ENCODE assay signal across 11 mouse cellular contexts in genomic region chr5:115522981-115523499, GRCm38 (mm10). TPM values are rescaled to one million over a fixed set of nuclear protein-coding genes. Genes with fewer than 3 reads are reported as not detected.
DNase-seq lines count a peak whose midpoint lies in the region; ATAC-seq and TF ChIP-seq lines count a peak whose summit lies in the region.
"Had no signal": no experiment of that assay in that cellular context is flagged by ENCODE, and none has a peak within 500 bp of the region (broad histone marks: within the 10 kb centered on the region; RNA-seq: fewer than 3 reads in every experiment).

No protein-coding gene starts in this region.

- peaks cover 83% of the 10 kb centered on the region for H3K4me1 ChIP-seq in heart, embryonic 10.5 days
- H3K4me1 ChIP-seq in lung, postnatal 0 days (ENCODE audit: insufficient read depth, low read depth, low read length) = peaks cover 38% of the 10 kb centered on the region
- peaks cover 39% of the 10 kb centered on the region for H3K4me1 ChIP-seq in stomach, embryonic 14.5 days (ENCODE audit: control insufficient read depth, insufficient read depth, low read length)
- H3K4me1 ChIP-seq in midbrain, embryonic 13.5 days (replicated peaks) = peaks cover 12% of the 10 kb centered on the region

- H3K4me2 ChIP-seq in lung, postnatal 0 days (replicated peaks; ENCODE audit: low read depth, low read length) = no peak overlapping the region
- no peak overlapping the region for H3K4me2 ChIP-seq in stomach, embryonic 14.5 days (replicated peaks; ENCODE audit: low read depth, low read length)
- no peak overlapping the region for H3K4me2 ChIP-seq in midbrain, embryonic 13.5 days (replicated peaks)
- H3K4me2 ChIP-seq: forebrain, embryonic 13.5 days had no signal

- H3K27ac ChIP-seq in heart, embryonic 10.5 days = peak overlapping the region; percentile 77
- peak overlapping the region; percentile 83 for H3K27ac ChIP-seq in lung, postnatal 0 days (ENCODE audit: low read length)
- peak overlapping the region; percentile 55; the same call in 1 of the 2 replicates for H3K27ac ChIP-seq in stomach, embryonic 14.5 days (ENCODE audit: low read length)
- no peak overlapping the region for H3K27ac ChIP-seq in midbrain, embryonic 13.5 days
- H3K27ac ChIP-seq: forebrain, embryonic 13.5 days had no signal

- peaks cover 10% of the 10 kb centered on the region; the same call in 1 of the 2 replicates for H3K36me3 ChIP-seq in heart, embryonic 10.5 days
- no peaks in the 10 kb centered on the region; the same call in 1 of the 2 replicates for H3K36me3 ChIP-seq in lung, postnatal 0 days (ENCODE audit: insufficient read depth, low read length)
- no peaks in the 10 kb centered on the region for H3K36me3 ChIP-seq in stomach, embryonic 14.5 days (ENCODE audit: control insufficient read depth, insufficient read depth, low read length)
- H3K36me3 ChIP-seq in midbrain, embryonic 13.5 days = no peaks in the 10 kb centered on the region

- no peaks in the 10 kb centered on the region for H3K9me3 ChIP-seq in heart, embryonic 10.5 days
- H3K9me3 ChIP-seq in lung, postnatal 0 days (ENCODE audit: low read length) = no peaks in the 10 kb centered on the region
- no peaks in the 10 kb centered on the region for H3K9me3 ChIP-seq in stomach, embryonic 14.5 days (ENCODE audit: control insufficient read depth, low read depth, low read length)
- no peaks in the 10 kb centered on the region for H3K9me3 ChIP-seq in midbrain, embryonic 13.5 days
- H3K9me3 ChIP-seq: forebrain, embryonic 13.5 days had no signal

- intact Hi-C loops in heart, postnatal 10 days (cut with DNase I) = no loop called here

- no peak for TF ChIP-seq CTCF in lung, postnatal 0 days (IDR thresholded peaks at IDR 0.05)

- ATAC-seq in lung, postnatal 0 days = no peak
- ATAC-seq in stomach, embryonic 14.5 days (ENCODE audit: insufficient number of reproducible peaks, insufficient read depth, low FRiP score, low read depth) = no peak
- no peak for ATAC-seq in midbrain, embryonic 13.5 days
- ATAC-seq: forebrain, embryonic 13.5 days had no signal

- no peaks in the 10 kb centered on the region for H3K27me3 ChIP-seq in heart, embryonic 10.5 days (ENCODE audit: insufficient read depth, poor library complexity, severe bottlenecking)
- no peaks in the 10 kb centered on the region for H3K27me3 ChIP-seq in lung, postnatal 0 days (replicated peaks; ENCODE audit: insufficient read depth, low read length)
- H3K27me3 ChIP-seq in stomach, embryonic 14.5 days (ENCODE audit: control insufficient read depth, insufficient read depth, low read length) = no peaks in the 10 kb centered on the region
- H3K27me3 ChIP-seq in midbrain, embryonic 13.5 days = no peaks in the 10 kb centered on the region
- H3K27me3 ChIP-seq: forebrain, embryonic 13.5 days had no signal

- WGBS in heart, embryonic 10.5 days = 66% methylated on average over 15 of the region's 15 CpGs
- WGBS in lung, postnatal 0 days = 71% methylated on average over 15 of the region's 15 CpGs
- WGBS in stomach, embryonic 14.5 days = 73% methylated on average over 15 of the region's 15 CpGs
- WGBS in midbrain, embryonic 13.5 days = 78% methylated on average over 15 of the region's 15 CpGs

- TF ChIP-seq EP300 in lung, postnatal 0 days (IDR thresholded peaks at IDR 0.05) = no peak

- no peak overlapping the region for H3K4me3 ChIP-seq in heart, embryonic 10.5 days
- H3K4me3 ChIP-seq in lung, postnatal 0 days (ENCODE audit: low read depth, low read length) = no peak overlapping the region
- no peak overlapping the region for H3K4me3 ChIP-seq in stomach, embryonic 14.5 days (ENCODE audit: low read depth, low read length)
- H3K4me3 ChIP-seq in midbrain, embryonic 13.5 days (replicated peaks) = no peak overlapping the region
- H3K4me3 ChIP-seq: forebrain, embryonic 13.5 days had no signal

- no peak overlapping the region for H3K9ac ChIP-seq in lung, postnatal 0 days (replicated peaks; ENCODE audit: low read depth)
- no peak overlapping the region for H3K9ac ChIP-seq in stomach, embryonic 14.5 days (replicated peaks; ENCODE audit: low read depth, low read length)
- H3K9ac ChIP-seq in midbrain, embryonic 13.5 days (replicated peaks) = no peak overlapping the region

- DNase-seq in heart, embryonic 10.5 days (ENCODE audit: low spot score) = no peak
- no peak for DNase-seq in heart, postnatal 10 days
- DNase-seq in lung, postnatal 0 days (ENCODE audit: low spot score) = no peak
- no peak for DNase-seq in lung, postnatal 4 days
- DNase-seq in kidney, postnatal 10 days = peak; percentile 56
- DNase-seq in cerebellum, postnatal 36 days = no peak
- DNase-seq: thymus, adult 18-20 months had no signal

RNA-seq across cellular contexts. Expression of gene Pxn, which starts 16.6 kb away (rescaled TPM):
- polyA plus RNA-seq in heart, embryonic 10.5 days (2016; fragmentation: Nextera tagmentation; extraction: Ambion mirVana) = 30.3 and 31.9 TPM in 2 replicates
- total RNA-seq in heart, postnatal 10 days (2021) = 10 to 100 TPM; 58.9 to 64.7 TPM
- polyA plus RNA-seq in lung, postnatal 0 days (2015; fragmentation: Nextera tagmentation; extraction: Ambion mirVana) = 56.4 and 59.3 TPM in 2 replicates
- 15.9 and 17.7 TPM in 2 replicates for polyA plus RNA-seq in stomach, embryonic 14.5 days (2014; fragmentation: Nextera tagmentation; extraction: Ambion mirVana)
- 16.2 and 18.3 TPM in 2 replicates for polyA plus RNA-seq in midbrain, embryonic 13.5 days (2015; fragmentation: Nextera tagmentation; extraction: Ambion mirVana)

RNA-seq across cellular contexts. Expression of gene Rplp0, which starts 36.2 kb away (rescaled TPM):
- 1,223 and 1,345 TPM in 2 replicates for polyA plus RNA-seq in heart, embryonic 10.5 days (2016; fragmentation: Nextera tagmentation; extraction: Ambion mirVana)
- 100 to 1,000 TPM; 788 to 793 TPM for total RNA-seq in heart, postnatal 10 days (2021)
- polyA plus RNA-seq in lung, postnatal 0 days (2015; fragmentation: Nextera tagmentation; extraction: Ambion mirVana) = 937 and 987 TPM in 2 replicates
- 1,866 and 1,880 TPM in 2 replicates for polyA plus RNA-seq in stomach, embryonic 14.5 days (2014; fragmentation: Nextera tagmentation; extraction: Ambion mirVana)
- 905 and 914 TPM in 2 replicates for polyA plus RNA-seq in midbrain, embryonic 13.5 days (2015; fragmentation: Nextera tagmentation; extraction: Ambion mirVana)

RNA-seq across cellular contexts. Expression of gene Sirt4, which starts 38.5 kb away (rescaled TPM):
- 18.7 and 19.0 TPM in 2 replicates for polyA plus RNA-seq in heart, embryonic 10.5 days (2016; fragmentation: Nextera tagmentation; extraction: Ambion mirVana)
- 10 to 100 TPM; 14.3 to 20.2 TPM for total RNA-seq in heart, postnatal 10 days (2021)
- 15.7 and 18.0 TPM in 2 replicates for polyA plus RNA-seq in lung, postnatal 0 days (2015; fragmentation: Nextera tagmentation; extraction: Ambion mirVana)
- polyA plus RNA-seq in stomach, embryonic 14.5 days (2014; fragmentation: Nextera tagmentation; extraction: Ambion mirVana) = 20.9 and 23.5 TPM in 2 replicates
- 26.1 and 28.7 TPM in 2 replicates for polyA plus RNA-seq in midbrain, embryonic 13.5 days (2015; fragmentation: Nextera tagmentation; extraction: Ambion mirVana)

RNA-seq across cellular contexts. Expression of gene Gcn1l1, which starts 42.0 kb away (rescaled TPM):
- polyA plus RNA-seq in heart, embryonic 10.5 days (2016; fragmentation: Nextera tagmentation; extraction: Ambion mirVana) = 47.8 and 49.8 TPM in 2 replicates
- total RNA-seq in heart, postnatal 10 days (2021) = 10 to 100 TPM; 47.2 to 51.7 TPM
- 13.1 and 14.5 TPM in 2 replicates for polyA plus RNA-seq in lung, postnatal 0 days (2015; fragmentation: Nextera tagmentation; extraction: Ambion mirVana)
- 42.3 TPM in 2 replicates for polyA plus RNA-seq in stomach, embryonic 14.5 days (2014; fragmentation: Nextera tagmentation; extraction: Ambion mirVana)
- polyA plus RNA-seq in midbrain, embryonic 13.5 days (2015; fragmentation: Nextera tagmentation; extraction: Ambion mirVana) = 48.6 and 49.1 TPM in 2 replicates

RNA-seq across cellular contexts. Expression of gene Pla2g1b, which starts 57.0 kb away (rescaled TPM):
- polyA plus RNA-seq in heart, embryonic 10.5 days (2016; fragmentation: Nextera tagmentation; extraction: Ambion mirVana) = 0.48 and 1.4 TPM in 2 replicates
- not detected for total RNA-seq in heart, postnatal 10 days (2021)
- polyA plus RNA-seq in lung, postnatal 0 days (2015; fragmentation: Nextera tagmentation; extraction: Ambion mirVana) = 70.5 and 71.7 TPM in 2 replicates
- 16.7 and 20.2 TPM in 2 replicates for polyA plus RNA-seq in stomach, embryonic 14.5 days (2014; fragmentation: Nextera tagmentation; extraction: Ambion mirVana)
- polyA plus RNA-seq in midbrain, embryonic 13.5 days (2015; fragmentation: Nextera tagmentation; extraction: Ambion mirVana) = not detected in 2 replicates
- total RNA-seq: left cerebral cortex, adult 8-10 months had no signal
- polyA plus RNA-seq: forebrain, embryonic 13.5 days had no signal
